In genomic region chr17:85463497-85464392, GRCm38 (mm10) we compare ENCODE assay signal across 11 mouse cellular contexts.
DNase-seq lines count a peak whose midpoint lies in the region; ATAC-seq and TF ChIP-seq lines count a peak whose summit lies in the region.
"Had no signal": no experiment of that assay in that cellular context is flagged by ENCODE, and none has a peak within 500 bp of the region (broad histone marks: within the 10 kb centered on the region; RNA-seq: fewer than 3 reads in every experiment).

No protein-coding gene starts in this region.

- WGBS in heart, embryonic 10.5 days: 14% methylated on average over 22 of the region's 22 CpGs
- 10% methylated on average over 22 of the region's 22 CpGs for WGBS in forebrain, embryonic 14.5 days
- WGBS in limb, embryonic 11.5 days: 6% methylated on average over 22 of the region's 22 CpGs
- 23% methylated on average over 22 of the region's 22 CpGs for WGBS in thymus, adult 2 months

- TF ChIP-seq POLR2A in thymus, adult 2 months (IDR thresholded peaks at IDR 0.05; ENCODE audit: control insufficient read depth, extremely low read depth, insufficient read depth, low read length, poor library complexity): no peak

- peak overlapping the region; percentile 38 for H3K4me2 ChIP-seq in forebrain, embryonic 14.5 days (ENCODE audit: low read length)
- peak overlapping the region; percentile 29 for H3K4me2 ChIP-seq in limb, embryonic 11.5 days (ENCODE audit: low read depth, severe bottlenecking)

- H3K9me3 ChIP-seq in heart, embryonic 10.5 days: no peaks in the 10 kb centered on the region
- no peaks in the 10 kb centered on the region for H3K9me3 ChIP-seq in forebrain, embryonic 14.5 days (replicated peaks; ENCODE audit: control insufficient read depth, low read length)
- H3K9me3 ChIP-seq in limb, embryonic 11.5 days (ENCODE audit: control insufficient read depth, low read length): no peaks in the 10 kb centered on the region

- H3K4me1 ChIP-seq in heart, embryonic 10.5 days: peaks cover 14% of the 10 kb centered on the region
- H3K4me1 ChIP-seq in forebrain, embryonic 14.5 days (ENCODE audit: control insufficient read depth, insufficient read depth, low read length): peaks cover 6% of the 10 kb centered on the region; the same call in 1 of the 2 replicates
- H3K4me1 ChIP-seq in limb, embryonic 11.5 days (ENCODE audit: control insufficient read depth, insufficient read depth, low read length): peaks cover 9% of the 10 kb centered on the region; the same call in 1 of the 2 replicates
- H3K4me1 ChIP-seq in thymus, adult 2 months (replicated peaks; ENCODE audit: control insufficient read depth, insufficient read depth, low read length): no peaks in the 10 kb centered on the region

- ATAC-seq in forebrain, embryonic 14.5 days: peak; percentile 38; the same call in 1 of the 2 replicates
- no peak for ATAC-seq in limb, embryonic 11.5 days (ENCODE audit: insufficient number of reproducible peaks, low FRiP score, low TSS enrichment, low read depth)

- DNase-seq in heart, embryonic 10.5 days (ENCODE audit: low spot score): no peak
- no peak for DNase-seq in heart, adult 11 months
- DNase-seq in Muller cell, postnatal 12 days (ENCODE audit: inconsistent ontology term): peak; percentile 78
- DNase-seq in forebrain, embryonic 14.5 days (ENCODE audit: low spot score): no peak
- peak; percentile 73 for DNase-seq in limb, embryonic 11.5 days (ENCODE audit: low spot score)
- DNase-seq in thymus, adult 2 months: no peak
- DNase-seq in urinary bladder, adult 2 months (ENCODE audit: low spot score): no peak
- no peak for DNase-seq in adipocyte (ENCODE audit: low spot score)
- DNase-seq: adrenal gland, postnatal 14 days; gastrocnemius, postnatal 10 days; liver had no signal

- H3K36me3 ChIP-seq in heart, embryonic 10.5 days: no peaks in the 10 kb centered on the region
- no peaks in the 10 kb centered on the region for H3K36me3 ChIP-seq in forebrain, embryonic 14.5 days (ENCODE audit: control insufficient read depth, insufficient read depth, low read length)
- H3K36me3 ChIP-seq in limb, embryonic 11.5 days (ENCODE audit: control insufficient read depth, insufficient read depth, low read length): no peaks in the 10 kb centered on the region
- no peaks in the 10 kb centered on the region for H3K36me3 ChIP-seq in thymus, adult 2 months (ENCODE audit: control insufficient read depth, insufficient read depth, low read length)

- peaks cover 100% of the 10 kb centered on the region for H3K27me3 ChIP-seq in heart, embryonic 10.5 days (ENCODE audit: insufficient read depth, poor library complexity, severe bottlenecking)
- peaks cover 58% of the 10 kb centered on the region for H3K27me3 ChIP-seq in forebrain, embryonic 14.5 days (replicated peaks; ENCODE audit: control insufficient read depth, insufficient read depth, low read length)
- H3K27me3 ChIP-seq in limb, embryonic 11.5 days (ENCODE audit: control insufficient read depth, insufficient read depth, low read length): peaks cover 79% of the 10 kb centered on the region
- H3K27me3 ChIP-seq in thymus, adult 2 months (ENCODE audit: control insufficient read depth, insufficient read depth, low read length): peaks cover 8% of the 10 kb centered on the region; the same call in 1 of the 2 replicates

- H3K27ac ChIP-seq in heart, embryonic 10.5 days: no peak overlapping the region
- no peak overlapping the region for H3K27ac ChIP-seq in forebrain, embryonic 14.5 days (ENCODE audit: low read depth, low read length)
- no peak overlapping the region; the same call in 1 of the 2 replicates for H3K27ac ChIP-seq in limb, embryonic 11.5 days (replicated peaks; ENCODE audit: low read depth, low read length)
- no peak overlapping the region for H3K27ac ChIP-seq in thymus, adult 2 months (ENCODE audit: control insufficient read depth, insufficient read depth, low read length)

- no peak for TF ChIP-seq CTCF in thymus, adult 2 months (IDR thresholded peaks at IDR 0.05; ENCODE audit: borderline replicate concordance, control insufficient read depth, extremely low read depth, insufficient read depth, low read length, poor library complexity)

- peak overlapping the region; percentile 48 for H3K4me3 ChIP-seq in heart, embryonic 10.5 days
- H3K4me3 ChIP-seq in forebrain, embryonic 14.5 days (ENCODE audit: low read depth, low read length): no peak overlapping the region
- no peak overlapping the region for H3K4me3 ChIP-seq in limb, embryonic 11.5 days (ENCODE audit: low read depth, low read length)
- no peak overlapping the region for H3K4me3 ChIP-seq in thymus, adult 2 months (ENCODE audit: control insufficient read depth, insufficient read depth, low read length)

- peak overlapping the region; percentile 7; the same call in 1 of the 2 replicates for H3K9ac ChIP-seq in forebrain, embryonic 14.5 days (ENCODE audit: low read length)
- no peak overlapping the region; the same call in 1 of the 2 replicates for H3K9ac ChIP-seq in limb, embryonic 11.5 days (ENCODE audit: low read length)

Comparison
In these comparisons a context has a peak if more than half of its experiments do, and no peak if none do; other contexts are left out.
1. DNase-seq: peak in Muller cell, postnatal 12 days (single experiment) and limb, embryonic 11.5 days (single experiment); none in heart, embryonic 10.5 days (single experiment), heart, adult 11 months (single experiment), forebrain, embryonic 14.5 days (single experiment), thymus, adult 2 months (single experiment), urinary bladder, adult 2 months (single experiment) and adipocyte (single experiment).